Comparison of ENCODE assay signal across 34 mouse cellular contexts in the genomic region with DNA sequence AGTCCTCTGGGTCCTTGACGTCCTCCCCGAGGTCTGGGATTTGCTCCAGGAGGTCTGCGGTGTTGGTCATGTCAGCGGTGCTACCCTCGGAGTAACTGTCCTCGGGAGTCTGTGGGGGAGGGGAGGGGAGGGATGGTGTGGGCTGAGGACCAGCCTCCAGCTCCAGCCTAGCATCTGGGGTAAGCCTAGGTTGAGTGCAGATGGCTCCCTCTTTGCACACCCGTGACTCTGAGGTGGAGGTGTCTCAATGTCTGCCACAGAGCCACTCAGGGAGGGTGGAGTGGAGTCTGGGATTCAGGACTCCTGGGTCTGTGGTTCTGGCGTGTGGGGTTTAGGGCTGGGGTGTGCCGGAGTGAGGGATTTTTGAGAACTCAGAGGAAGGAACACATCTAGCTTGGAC.
"Had no signal": no experiment of that assay in that cellular context is flagged by ENCODE, and none has a peak within 500 bp of the region (broad histone marks: within the 10 kb centered on the region; RNA-seq: fewer than 3 reads in every experiment).

No protein-coding gene starts in this region.

- H3K9ac ChIP-seq: heart, embryonic 12.5 days; heart, embryonic 13.5 days; heart, embryonic 15.5 days; hindbrain, embryonic 12.5 days; hindbrain, embryonic 13.5 days; hindbrain, embryonic 14.5 days; hindbrain, embryonic 15.5 days; intestine, embryonic 15.5 days; kidney, embryonic 15.5 days had no signal

- ATAC-seq: hindbrain, embryonic 16.5 days; hindbrain, postnatal 0 days; inflammation-experienced regulatory T-cells, adult 6 months; intestine, embryonic 15.5 days; intestine, postnatal 0 days had no signal

- DNase-seq: heart, postnatal 10 days; heart, postnatal 14 days; heart, postnatal 36 days; heart, postnatal 4 days; kidney, adult 11 months; kidney, adult 18-20 months; kidney, adult 2 months; kidney, adult 8-10 months; kidney, adult 9 months; kidney, postnatal 10 days; kidney, postnatal 14 days; kidney, postnatal 25 days; kidney, postnatal 36 days; kidney, postnatal 4 days; layer of hippocampus, adult 9-11 months; layer of hippocampus, postnatal 36 days had no signal

- H3K4me3 ChIP-seq: heart, embryonic 12.5 days; heart, embryonic 13.5 days; heart, embryonic 15.5 days; hindbrain, embryonic 10.5 days; hindbrain, embryonic 12.5 days; hindbrain, embryonic 13.5 days; hindbrain, embryonic 15.5 days; intestine, embryonic 15.5 days; kidney, embryonic 15.5 days; layer of hippocampus, adult 2 months; left cerebral cortex, adult 2 months had no signal

- H3K36me3 ChIP-seq: hindbrain, embryonic 10.5 days; hindbrain, embryonic 12.5 days; hindbrain, embryonic 13.5 days; hindbrain, embryonic 15.5 days; intestine, embryonic 15.5 days; kidney, embryonic 15.5 days had no signal

- H3K9me3 ChIP-seq: heart, embryonic 12.5 days; heart, embryonic 15.5 days; hindbrain, embryonic 10.5 days; hindbrain, embryonic 12.5 days; hindbrain, embryonic 13.5 days; hindbrain, embryonic 15.5 days; intestine, embryonic 15.5 days; kidney, embryonic 15.5 days had no signal

- H3K27ac ChIP-seq: heart, embryonic 13.5 days; heart, embryonic 15.5 days; hindbrain, embryonic 10.5 days; hindbrain, embryonic 12.5 days; hindbrain, embryonic 13.5 days; hindbrain, embryonic 14.5 days; hindbrain, embryonic 15.5 days; hindbrain, postnatal 0 days; intestine, embryonic 15.5 days; kidney, embryonic 15.5 days; kidney, postnatal 0 days; layer of hippocampus, adult 2 months; left cerebral cortex, adult 2 months had no signal

- H3K4me2 ChIP-seq: heart, embryonic 11.5 days; heart, embryonic 12.5 days; heart, embryonic 13.5 days; heart, embryonic 15.5 days; hindbrain, embryonic 12.5 days; hindbrain, embryonic 13.5 days; hindbrain, embryonic 14.5 days; hindbrain, embryonic 15.5 days; intestine, embryonic 15.5 days; kidney, embryonic 15.5 days had no signal

- H3K27me3 ChIP-seq: intestine, embryonic 15.5 days had no signal
